18 mouse cellular contexts compared by ENCODE assay signal in the genomic region with DNA sequence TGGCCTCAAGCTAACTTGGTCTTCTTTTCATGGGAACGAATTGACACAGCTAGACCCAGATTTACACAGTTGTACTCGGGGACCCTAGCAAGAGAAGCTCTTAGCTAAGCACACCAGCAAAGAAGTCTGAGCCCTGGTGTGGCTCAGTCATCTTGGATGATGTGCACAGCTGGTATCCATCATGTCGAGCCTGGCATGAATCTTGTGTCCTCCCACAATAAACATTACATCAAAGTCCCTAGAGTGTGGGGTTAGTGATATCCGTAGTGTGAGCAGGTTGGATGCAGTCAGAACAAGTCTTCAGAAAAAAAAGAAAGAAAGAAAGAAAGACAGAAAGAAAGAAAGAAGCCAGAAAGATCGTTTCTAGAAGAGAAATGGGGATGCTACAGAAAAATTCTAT. TPM values are rescaled to one million over a fixed set of nuclear protein-coding genes. Genes with fewer than 3 reads are reported as not detected.
DNase-seq lines count a peak whose midpoint lies in the region; ATAC-seq and TF ChIP-seq lines count a peak whose summit lies in the region.
"Had no signal": no experiment of that assay in that cellular context is flagged by ENCODE, and none has a peak within 500 bp of the region (broad histone marks: within the 10 kb centered on the region; RNA-seq: fewer than 3 reads in every experiment).

No protein-coding gene starts in this region.

- H3K4me2 ChIP-seq in lung, embryonic 15.5 days = 0 out of 2 replicates have a peak overlapping the region, but pooled peaks have one; percentile 11
- H3K4me2 ChIP-seq: forebrain, embryonic 12.5 days; liver, embryonic 13.5 days; midbrain, embryonic 13.5 days; neural tube, embryonic 15.5 days had no signal

- H3K27me3 ChIP-seq in lung, embryonic 15.5 days = no peaks in the 10 kb centered on the region
- H3K27me3 ChIP-seq: forebrain, embryonic 12.5 days; midbrain, embryonic 13.5 days; neural tube, embryonic 15.5 days had no signal

- H3K9ac ChIP-seq in lung, embryonic 15.5 days = no peak overlapping the region
- H3K9ac ChIP-seq: forebrain, embryonic 12.5 days; liver, embryonic 13.5 days; midbrain, embryonic 13.5 days; neural tube, embryonic 15.5 days had no signal

- peak; percentile 96 for DNase-seq in heart, adult 11 months
- no peak for DNase-seq in heart, adult 8-10 months (ENCODE audit: low spot score)
- no peak for DNase-seq in layer of hippocampus, adult 2 months (ENCODE audit: low spot score in 2 of 2)
- DNase-seq in layer of hippocampus, adult 11-12 months (ENCODE audit: low spot score) = no peak
- peak; percentile 20 for DNase-seq in skeletal muscle tissue, adult 2 months (ENCODE audit: low read depth, low spot score)
- no peak for DNase-seq in retina, embryonic 14.5 days (ENCODE audit: low spot score)
- DNase-seq in cerebellum, adult 18-20 months = no peak
- DNase-seq: adrenal gland, postnatal 14 days; cerebellum, adult 11-12 months; gastrocnemius, postnatal 36 days; kidney, adult 9 months; liver, embryonic 13.5 days had no signal

- H3K9me3 ChIP-seq in lung, embryonic 15.5 days = no peaks in the 10 kb centered on the region
- H3K9me3 ChIP-seq: forebrain, embryonic 12.5 days; limb, embryonic 10.5 days; liver, embryonic 13.5 days; midbrain, embryonic 13.5 days; neural tube, embryonic 15.5 days had no signal

- peak; percentile 68; the same call in 1 of the 2 replicates for ATAC-seq in lung, embryonic 15.5 days (ENCODE audit: borderline replicate concordance, extremely low read depth, low FRiP score, low TSS enrichment)
- ATAC-seq: midbrain, embryonic 13.5 days had no signal

- no peak for TF ChIP-seq CTCF in layer of hippocampus, adult 2 months (conservative IDR thresholded peaks at IDR 0.05)

- peaks cover 15% of the 10 kb centered on the region for H3K4me1 ChIP-seq in lung, embryonic 15.5 days

- H3K4me3 ChIP-seq in layer of hippocampus, adult 2 months = no peak overlapping the region
- H3K4me3 ChIP-seq in lung, embryonic 15.5 days = no peak overlapping the region
- H3K4me3 ChIP-seq: forebrain, embryonic 12.5 days; left cerebral cortex, adult 2 months; limb, embryonic 10.5 days; liver, embryonic 13.5 days; midbrain, embryonic 13.5 days; neural tube, embryonic 15.5 days had no signal

- peak overlapping the region; percentile 37; the same call in 1 of the 2 replicates for H3K27ac ChIP-seq in layer of hippocampus, adult 2 months
- H3K27ac ChIP-seq in lung, embryonic 15.5 days = no peak overlapping the region
- H3K27ac ChIP-seq: forebrain, embryonic 12.5 days; left cerebral cortex, adult 2 months; limb, embryonic 10.5 days; liver, embryonic 13.5 days; midbrain, embryonic 13.5 days; neural tube, embryonic 15.5 days had no signal

- WGBS in lung, embryonic 15.5 days = 30% methylated on average over 5 of the region's 5 CpGs

- H3K36me3 ChIP-seq in lung, embryonic 15.5 days = no peaks in the 10 kb centered on the region
- H3K36me3 ChIP-seq: forebrain, embryonic 12.5 days; limb, embryonic 10.5 days; liver, embryonic 13.5 days; midbrain, embryonic 13.5 days; neural tube, embryonic 15.5 days had no signal

RNA-seq across cellular contexts. Expression of gene Hmcn1, which starts 52.1 kb away (rescaled TPM):
- 10 to 100 TPM; 10.9 to 15.1 (median 12.2) TPM for total RNA-seq in heart, adult 8-10 months (2022)
- 1 to 10 TPM; 1.6 to 2.0 TPM for total RNA-seq in layer of hippocampus, adult 2 months (2021)
- 9.3 and 13.0 TPM in 2 replicates for polyA plus RNA-seq in lung, embryonic 15.5 days (2015; fragmentation: Nextera tagmentation; extraction: Ambion mirVana)

Comparison
In these comparisons a context has a peak if more than half of its experiments do, and no peak if none do; other contexts are left out.
1. DNase-seq: peak in heart, adult 11 months (single experiment) and skeletal muscle tissue, adult 2 months (single experiment); none in heart, adult 8-10 months (single experiment), layer of hippocampus, adult 2 months (0 of 2), layer of hippocampus, adult 11-12 months (single experiment), retina, embryonic 14.5 days (single experiment) and cerebellum, adult 18-20 months (0 of 2).